Mouse (Mus musculus) layer of hippocampus, postnatal 36 days (tissue): Measurements from ENCODE around the gene Col4a5. TPM values are rescaled to one million over a fixed set of nuclear protein-coding genes. Genes with fewer than 3 reads are reported as not detected.
A peak's percentile ranks its signal among the peaks of the same experiment; 100 is the strongest.

Source experiments
- DNase-seq, 2 experiments: peaks; one replicate each; pipeline ENCODE4 v3.0.0; 2022
- total RNA-seq, 2 experiments: library from RNA; stranded (reverse); gene quantifications; 2 replicates each; pipeline ENCODE4 v1.2.3; 2021

Gene Col4a5
- 1 to 10 TPM; 2.8 to 3.7 TPM for total RNA-seq

GRCm38 (mm10) chrX:141475110-141475509 lies at the start of gene Col4a5:
Gene Col4a5 (plus strand): TSS chrX:141475385.
- peak; percentile 10 to 18 for DNase-seq

DNA sequence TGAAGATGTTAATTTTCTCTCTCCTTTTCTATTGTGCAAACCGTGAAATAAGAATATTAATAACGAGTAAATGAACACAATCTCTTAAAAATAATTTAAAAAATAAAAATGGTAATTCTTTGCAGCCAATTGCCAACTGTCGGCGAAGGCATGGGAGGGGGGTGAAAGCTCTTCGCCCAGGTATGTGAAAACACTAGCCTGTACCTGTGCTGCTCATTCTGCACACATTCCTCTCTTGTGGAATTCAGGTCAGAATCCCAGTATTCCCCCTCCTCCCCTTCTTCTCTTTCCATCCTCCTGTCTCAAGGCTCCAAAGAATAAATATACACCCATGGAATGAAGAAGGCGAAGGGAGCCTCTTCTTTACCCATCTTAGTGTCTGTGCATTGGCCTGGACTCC lies 38.4 kb upstream of the Col4a5 start:
- DNase-seq, result no peak

DNA sequence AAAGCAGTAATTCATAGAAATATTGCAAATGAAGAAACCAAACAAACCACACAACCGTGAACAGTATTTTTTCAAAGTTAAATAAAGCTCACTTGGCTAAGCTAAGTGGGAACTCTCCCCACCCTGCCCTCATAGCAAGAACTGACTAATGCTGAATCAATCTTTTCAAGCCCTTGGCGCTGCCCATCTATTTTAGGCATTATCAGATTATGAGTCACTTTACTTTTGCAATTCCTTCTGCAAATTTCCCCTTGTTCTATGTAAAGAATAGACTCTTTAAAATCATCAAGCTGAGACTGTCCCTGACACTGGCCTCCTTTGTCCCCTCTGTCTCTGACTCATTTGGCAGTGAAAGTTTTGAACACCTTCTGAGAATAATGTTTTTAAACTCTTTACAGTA lies 35.8 kb upstream of the Col4a5 start:
- DNase-seq, result no peak

DNA sequence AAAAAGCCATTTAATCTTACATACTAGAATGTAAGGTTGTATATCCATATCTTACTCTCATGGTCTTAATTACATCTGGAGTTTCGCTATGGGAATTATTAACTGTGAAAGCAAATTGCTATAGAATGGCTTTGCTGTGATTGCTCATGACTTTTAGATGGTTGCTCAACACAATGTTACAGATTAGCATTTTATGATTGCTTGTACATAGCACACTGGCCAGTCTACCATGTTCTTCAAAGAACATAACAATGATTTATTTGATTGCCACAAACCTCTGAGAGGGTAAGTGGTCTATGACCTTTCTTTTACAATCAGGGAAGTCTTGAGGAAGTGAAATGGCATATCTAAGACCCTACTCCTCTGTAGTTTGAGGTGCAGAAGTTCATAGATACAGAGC lies 27.2 kb upstream of the Col4a5 start:
- DNase-seq, result no peak

DNA sequence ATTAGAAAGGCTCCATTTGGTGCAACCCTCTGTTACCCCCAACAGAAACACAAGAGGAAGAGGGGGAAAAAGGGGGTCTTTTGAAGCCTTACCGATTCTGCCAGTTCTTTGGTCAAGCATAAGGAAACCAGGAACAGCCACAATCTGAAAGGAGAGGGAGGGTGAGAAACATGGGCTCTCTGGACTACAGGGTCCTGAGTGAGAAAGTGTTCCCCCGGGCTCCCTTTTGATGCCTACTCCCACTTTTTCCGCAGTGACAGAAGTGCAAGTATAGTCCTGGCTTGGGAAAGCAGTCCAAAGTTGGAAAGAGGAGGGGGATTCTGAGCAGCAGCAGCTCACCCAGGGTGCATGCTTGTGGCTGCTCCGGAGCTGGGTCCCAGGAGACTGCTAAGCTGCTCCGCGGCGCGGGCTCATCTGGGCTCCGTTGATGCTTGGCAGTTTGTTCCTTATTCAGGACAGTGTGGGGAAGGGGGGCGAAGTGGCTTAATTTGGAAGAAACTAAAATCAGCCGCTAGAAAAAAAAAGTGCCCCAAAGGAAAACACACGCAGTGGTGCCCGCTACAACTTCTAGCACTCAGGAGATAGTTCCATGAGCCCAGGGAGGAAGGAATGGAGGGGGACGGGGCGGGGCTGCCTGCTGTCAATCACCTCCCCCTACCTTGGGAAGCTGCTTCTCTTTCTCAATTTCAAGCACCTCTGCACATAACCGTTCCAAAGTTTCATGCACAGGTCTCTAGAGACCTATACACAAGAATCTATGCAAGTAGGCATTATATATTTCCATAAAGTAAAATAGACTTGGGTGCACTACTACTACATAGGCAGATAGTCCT lies 1.5 kb upstream of the Col4a5 start, which contains the start of gene Col4a6:
Gene Col4a6, minus strand, starts transcription at position 607 of the 833 bp plus-strand sequence.
- no peak for DNase-seq

DNA sequence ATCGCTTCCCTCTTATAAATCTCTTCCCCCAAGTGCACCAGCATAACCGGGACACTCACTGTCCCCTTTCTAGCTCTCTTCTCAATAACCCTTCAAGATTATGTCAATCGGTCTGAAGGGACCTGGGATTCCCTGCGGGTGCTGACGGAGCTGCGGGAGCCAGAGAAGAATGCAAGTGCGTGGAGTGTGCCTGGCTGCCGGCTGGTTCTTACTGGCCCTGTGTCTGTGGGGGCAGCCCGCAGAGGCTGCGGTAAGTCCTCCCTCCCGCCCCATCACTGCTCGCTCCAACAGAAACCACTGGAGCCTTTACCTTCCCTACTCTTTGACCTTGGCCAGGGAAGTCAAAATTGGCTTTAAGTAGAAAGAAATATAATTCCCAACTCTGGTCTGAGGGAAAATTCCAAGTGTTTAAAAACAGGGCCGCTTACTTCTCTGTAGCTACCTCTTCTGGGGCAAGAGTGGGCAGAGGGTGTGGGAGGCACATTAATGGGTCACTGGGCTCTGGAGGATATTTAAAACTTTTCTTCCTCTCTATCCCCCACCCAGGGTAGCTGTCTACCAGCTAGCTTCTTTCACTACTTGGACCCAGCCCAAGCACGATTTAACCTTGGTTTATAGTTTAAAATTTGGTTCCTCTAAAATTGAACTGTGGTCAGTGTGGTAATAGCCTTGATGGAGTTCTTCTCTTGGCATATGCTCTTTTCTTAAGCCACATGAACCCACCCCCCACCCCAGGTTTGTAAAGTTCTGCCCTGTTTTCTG lies 562 bp downstream of the Col4a5 start:
- no peak for DNase-seq

DNA sequence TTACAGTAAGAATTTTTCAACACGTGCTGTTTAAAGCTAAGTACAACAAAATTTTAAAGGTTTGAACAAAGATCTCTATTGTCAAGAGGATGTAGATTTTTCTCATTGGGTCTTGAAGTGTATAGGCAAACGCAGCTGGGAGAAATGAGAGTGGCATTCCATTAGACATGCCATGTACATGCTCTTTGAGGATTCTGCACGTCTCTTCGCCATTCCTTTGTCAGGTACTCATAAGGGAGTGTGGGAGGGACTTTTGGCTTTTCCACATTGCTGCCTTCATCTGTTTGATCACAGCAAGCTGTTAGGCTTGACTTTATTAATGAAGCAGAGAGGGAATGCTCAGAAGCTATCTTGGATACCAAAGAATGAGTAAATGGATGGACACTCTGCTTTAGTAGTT lies 19.4 kb downstream of the Col4a5 start:
- no peak for DNase-seq

DNA sequence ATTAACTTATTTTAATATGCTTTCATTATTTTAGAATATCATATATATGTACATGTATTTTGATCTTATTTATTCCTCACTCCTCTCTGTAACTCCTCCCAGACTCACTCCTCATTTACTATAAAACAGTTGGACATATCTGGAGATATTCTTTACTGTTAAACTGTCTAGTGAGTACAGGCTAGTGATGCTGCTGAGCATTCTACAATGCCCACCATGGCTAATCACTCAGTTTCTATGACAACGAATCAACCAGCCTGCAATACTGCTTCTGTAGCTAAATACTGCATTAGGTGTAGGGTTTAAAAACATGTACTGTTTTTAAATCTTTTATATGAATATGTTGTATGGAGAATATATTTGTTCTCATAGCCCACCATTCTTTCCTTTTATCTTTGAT lies 27.9 kb downstream of the Col4a5 start:
- no peak for DNase-seq

GRCm38 (mm10) chrX:141533447-141533846 lies 58.3 kb downstream of the Col4a5 start:
- no peak for DNase-seq

DNA sequence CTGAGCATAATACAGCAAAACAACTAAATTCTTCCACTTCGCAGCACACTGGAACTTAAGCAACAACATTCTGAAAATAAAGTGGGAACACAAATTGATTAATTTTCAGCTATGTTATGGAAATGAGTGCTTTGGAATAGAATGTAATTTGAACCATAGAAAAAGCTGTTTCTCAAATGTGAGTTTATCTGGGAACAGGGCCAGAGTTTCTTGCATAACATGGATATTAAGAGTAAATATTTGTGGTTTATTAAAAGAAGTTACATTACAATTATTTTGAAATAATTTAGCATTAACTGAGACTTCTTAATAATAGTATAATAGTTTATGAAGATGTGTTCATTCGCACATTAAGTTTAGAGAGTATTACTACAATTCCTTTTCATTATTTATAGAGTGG lies 72.3 kb downstream of the Col4a5 start:
- no peak for DNase-seq

GRCm38 (mm10) chrX:141590242-141590641 lies 115.1 kb downstream of the Col4a5 start:
- DNase-seq, result no peak

GRCm38 (mm10) chrX:141721725-141722124 lies 246.5 kb downstream of the Col4a5 start:
- no peak for DNase-seq

DNA sequence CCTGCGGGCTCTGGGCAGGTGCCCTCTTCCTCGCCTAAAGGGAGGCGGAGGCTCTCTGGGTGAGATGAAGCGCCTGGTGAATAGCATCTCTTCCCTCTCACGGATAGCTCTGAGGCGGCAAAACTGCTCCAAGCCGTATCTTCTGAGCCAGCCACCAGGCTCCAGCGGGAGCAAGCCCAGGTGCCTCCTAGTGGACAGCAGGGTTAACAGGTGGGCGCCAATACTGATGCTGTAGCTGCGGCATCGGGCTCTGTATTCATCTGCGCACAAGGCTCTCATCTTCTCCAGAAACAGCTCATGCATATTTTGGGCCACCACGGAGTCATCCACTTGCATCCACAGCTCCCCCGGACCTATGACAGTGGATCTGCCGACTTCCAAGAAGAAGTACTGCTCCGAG lies 248.8 kb downstream of the Col4a5 start:
- no peak for DNase-seq

- no peak for DNase-seq
Measured at GRCm38 (mm10) chrX:141724391-141724891, 249.3 kb downstream of the Col4a5 start.

GRCm38 (mm10) chrX:141724937-141725918 lies 250.0 kb downstream of the Col4a5 start, which contains the start of gene Irs4:
Gene Irs4 (minus strand): TSS chrX:141725263.
- DNase-seq, result no peak

- no peak for DNase-seq
Measured at GRCm38 (mm10) chrX:141729570-141729969, 254.4 kb downstream of the Col4a5 start.

Other genes with a start within 250 kb of the Col4a5 start
- gene Col4a6, start 1.3 kb upstream of the Col4a5 start, total RNA-seq, result 1 to 10 TPM in 1 of 2 experiments, under 1 TPM in 1; 0.87 to 1.4 TPM
- gene Irs4, start 249.9 kb downstream of the Col4a5 start, total RNA-seq, result under 1 TPM; 0.05 to 0.07 TPM